Mouse (Mus musculus) left cerebral cortex, adult 18-20 months (tissue): ENCODE measurements around the gene Fam163a. TPM values are rescaled to one million over a fixed set of nuclear protein-coding genes. Genes with fewer than 3 reads are reported as not detected.
"Not testable (repeated sequence)": the region's sequence is repeated elsewhere in the genome, so short reads cannot be mapped to it uniquely, and the experiment has no call there.

Experiments
- DNase-seq, 2 experiments: peaks; one replicate each; pipeline ENCODE4 v3.0.0; 2021 to 2022; ENCODE audit warnings: low spot score in 2 of 2, mixed read lengths in 1 of 2
- long read RNA-seq, 2 experiments: library from polyadenylated mRNA; stranded (forward); transcript quantifications; one replicate each; pipeline ENCODE4 v2.0.0; 2021
- total RNA-seq, 2 experiments: library from RNA; stranded (reverse); gene quantifications; 2 replicates each; pipeline ENCODE4 v1.2.3; 2021

The Fam163a gene
- 1 to 10 TPM; 5.7 to 7.7 TPM for total RNA-seq
- long read RNA-seq, experiment 1, partial matches to known transcripts, result 1 of 23 reads
- long read RNA-seq, experiment 1, other reads (novel, unspliced or antisense), result 22 of 23 reads
- long read RNA-seq, experiment 2, partial matches to known transcripts, result 0 of 12 reads
- long read RNA-seq, experiment 2, other reads (novel, unspliced or antisense), result 12 of 12 reads

- peak; percentile 17 to 25 for DNase-seq
Observed at GRCm38 (mm10) chr1:156204656-156205131, at the start of gene Fam163a. TSS of gene Fam163a (minus strand) at chr1:156205026.

DNA sequence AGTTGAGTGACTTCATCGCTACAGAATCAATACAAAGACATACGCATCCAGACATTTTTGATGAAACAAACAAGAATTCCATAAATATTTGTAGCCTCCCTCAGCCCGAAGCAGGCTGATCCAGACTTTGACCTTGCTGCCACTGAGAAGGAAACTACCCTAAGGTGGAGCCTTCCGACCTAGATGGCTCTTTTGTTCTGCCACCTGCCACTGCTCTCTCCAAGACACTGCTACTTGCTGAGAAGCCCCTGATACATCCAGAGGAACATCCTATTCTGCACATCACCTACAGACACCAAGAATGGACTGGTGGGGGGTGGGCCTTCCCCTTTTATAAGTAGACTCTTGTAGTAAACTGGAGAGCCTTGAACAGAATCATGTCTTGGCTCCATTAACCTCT lies 46.3 kb upstream of the Fam163a start:
- not testable (repeated sequence) for DNase-seq

- DNase-seq, result no peak
Observed at GRCm38 (mm10) chr1:156247893-156248292, 43.1 kb upstream of the Fam163a start.

- DNase-seq, result peak; percentile 42 to 61
Observed at GRCm38 (mm10) chr1:156241713-156242348, 37.0 kb upstream of the Fam163a start.

DNA sequence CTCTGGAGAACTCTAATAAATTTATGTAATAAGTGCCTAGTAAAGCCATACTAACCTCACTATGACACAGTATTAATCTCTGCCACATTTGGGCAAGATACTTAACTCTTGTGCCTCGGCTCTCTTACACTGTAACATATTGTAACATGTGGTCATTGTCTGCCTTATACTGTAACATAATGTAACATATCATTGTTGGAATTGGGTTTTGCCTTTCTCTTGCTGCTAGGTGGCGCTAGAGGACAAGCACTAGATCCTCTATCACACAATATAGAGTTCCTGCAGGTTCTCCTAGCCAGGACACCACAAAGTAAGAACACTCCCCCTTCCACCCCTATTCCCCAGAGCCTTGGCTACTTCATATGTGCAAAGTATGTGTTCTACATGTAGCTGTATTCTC lies 36.2 kb upstream of the Fam163a start:
- peak in 1 of 2 experiments; percentile 12 for DNase-seq

GRCm38 (mm10) chr1:156231122-156231521 lies 26.3 kb upstream of the Fam163a start:
- DNase-seq, result no peak

GRCm38 (mm10) chr1:156230339-156231089 lies 25.7 kb upstream of the Fam163a start:
- peak in 1 of 2 experiments; percentile 3 for DNase-seq

- peak; percentile 62 to 70 for DNase-seq
Observed at GRCm38 (mm10) chr1:156229448-156229847, 24.6 kb upstream of the Fam163a start.

GRCm38 (mm10) chr1:156228728-156229127 lies 23.9 kb upstream of the Fam163a start:
- no peak for DNase-seq

GRCm38 (mm10) chr1:156226903-156227302 lies 22.1 kb upstream of the Fam163a start:
- no peak for DNase-seq

DNA sequence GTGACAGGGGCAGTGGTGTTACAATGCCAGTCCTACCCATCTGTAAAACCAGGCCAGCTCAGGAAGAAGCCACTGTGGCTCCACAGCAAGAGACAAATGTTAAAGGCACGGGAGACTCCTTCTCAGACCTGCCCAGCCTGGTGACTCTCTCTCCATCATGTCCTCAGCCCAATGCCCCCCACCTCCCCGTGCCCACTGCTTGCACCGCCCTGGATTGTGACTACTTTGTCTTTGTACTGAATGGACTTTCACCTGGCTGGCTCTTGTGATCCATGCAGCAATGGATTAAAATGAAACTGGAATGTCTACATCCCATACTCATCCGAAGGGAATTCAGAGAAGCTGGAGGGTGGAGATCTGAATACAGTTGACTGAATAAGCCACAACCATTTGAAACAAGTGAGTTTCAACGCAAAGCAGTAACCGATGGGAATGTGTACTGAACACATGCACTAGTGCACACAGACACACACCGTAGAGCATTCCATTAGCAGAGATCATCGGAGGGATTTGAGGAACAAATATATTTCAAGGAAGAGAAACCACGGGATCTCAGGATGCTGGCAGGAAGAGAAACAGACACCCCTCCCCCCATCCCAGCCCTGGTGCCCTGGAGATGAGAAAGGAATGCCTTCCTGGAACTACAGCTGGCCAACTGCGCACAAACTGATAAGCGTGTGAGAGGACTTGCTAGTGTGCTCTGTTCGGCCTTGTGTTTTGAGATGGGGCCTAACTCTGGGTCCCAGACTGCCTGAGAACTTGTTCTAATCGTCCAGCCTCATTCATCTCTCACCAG lies 17.6 kb upstream of the Fam163a start:
- no peak for DNase-seq

GRCm38 (mm10) chr1:156221327-156221726 lies 16.5 kb upstream of the Fam163a start:
- DNase-seq, result no peak

GRCm38 (mm10) chr1:156218573-156218972 lies 13.7 kb upstream of the Fam163a start:
- DNase-seq, result no peak

GRCm38 (mm10) chr1:156217941-156218340 lies 13.1 kb upstream of the Fam163a start:
- no peak for DNase-seq

DNA sequence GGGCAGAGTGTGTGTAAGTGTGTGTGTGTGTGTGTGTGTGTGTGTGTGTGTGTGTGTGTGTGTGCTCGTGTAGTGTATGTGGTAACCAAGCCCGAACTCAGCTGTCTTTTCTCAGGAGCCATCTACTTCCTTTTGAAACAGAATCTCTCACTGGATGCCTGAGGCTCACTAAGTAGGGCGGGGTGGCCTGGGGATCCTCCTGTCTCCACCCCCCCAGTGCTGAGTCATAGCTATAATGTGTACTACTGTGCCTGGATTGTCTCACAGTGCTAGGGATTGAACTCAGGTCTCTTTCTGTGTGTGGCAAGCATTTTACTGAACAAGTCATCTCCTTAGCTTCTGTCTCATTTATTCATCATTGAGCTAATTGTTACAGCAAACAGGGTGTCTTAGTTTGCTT lies 12.6 kb upstream of the Fam163a start:
- peak in 1 of 2 experiments; percentile 11 for DNase-seq

DNA sequence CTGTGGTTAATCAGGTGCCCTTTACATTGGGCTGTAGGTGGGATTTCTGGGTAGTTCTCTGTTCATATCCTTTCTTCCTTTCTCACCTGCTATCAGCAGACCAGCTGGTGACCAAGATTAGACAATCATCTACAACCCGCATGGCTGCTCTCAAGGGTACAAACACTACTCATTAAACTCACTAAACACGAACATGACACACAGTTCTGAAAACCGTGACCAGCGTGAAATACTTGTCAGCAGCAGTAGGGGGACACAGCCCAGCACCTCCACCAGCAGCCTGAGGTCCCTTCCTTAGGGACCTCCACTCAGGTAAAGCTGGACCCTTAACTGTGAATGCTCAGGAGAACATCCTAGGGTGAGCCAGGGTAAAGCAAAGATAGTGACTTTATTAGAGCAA lies 11.4 kb upstream of the Fam163a start:
- DNase-seq, result no peak

GRCm38 (mm10) chr1:156214651-156215050 lies 9.8 kb upstream of the Fam163a start:
- no peak for DNase-seq

GRCm38 (mm10) chr1:156212923-156213322 lies 8.1 kb upstream of the Fam163a start:
- DNase-seq, result no peak

GRCm38 (mm10) chr1:156211809-156212317 lies 7.0 kb upstream of the Fam163a start:
- DNase-seq, result no peak

DNA sequence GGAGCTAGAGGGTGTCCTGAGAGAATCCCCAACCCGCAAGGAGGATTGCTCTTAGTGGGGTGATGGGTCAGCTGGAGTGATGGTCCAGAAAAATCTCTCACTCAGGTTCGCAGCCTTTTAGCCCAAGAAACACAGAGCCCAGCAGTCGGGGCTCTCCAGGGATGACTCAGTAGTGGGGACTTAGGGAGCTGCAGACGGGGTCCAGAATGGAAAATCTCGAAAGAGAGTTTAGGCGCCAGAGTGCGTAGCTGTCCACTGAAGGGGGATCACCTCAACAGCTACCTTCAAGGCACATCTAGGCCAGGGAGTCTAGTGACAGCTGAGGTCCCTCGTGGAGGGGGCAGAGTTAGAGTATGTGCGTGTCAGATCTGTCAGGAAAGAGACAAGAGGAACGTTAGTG lies 338 bp upstream of the Fam163a start:
- no peak for DNase-seq
